Mouse (Mus musculus) R1 (cell line): Measurements from ENCODE around the gene Fam13a.
A peak's percentile ranks its signal among the peaks of the same experiment; 100 is the strongest.

Source experiments
- DNase-seq: peaks from one replicate; pipeline ENCODE4 v3.0.0-alpha.2; 2018; ENCODE audit warnings: low read depth, low spot score

Gene Fam13a

GRCm38 (mm10) chr6:58882271-58882670 is 142.1 kb downstream of the Fam13a start:
- peak; percentile 12 for DNase-seq
